Mouse (Mus musculus): ENCODE measurements around the gene Vmn1r231.

The Vmn1r231 gene

GRCm38 (mm10) chr17:20904991-20905390 is at the start of gene Vmn1r231:
Vmn1r231 (minus strand) TSS chr17:20905091.
- no peak for DNase-seq (ENCODE audit: low spot score in 2 of 2)

GRCm38 (mm10) chr17:20946636-20947035 is 41.7 kb upstream of the Vmn1r231 start:
- DNase-seq (ENCODE audit: low spot score in 2 of 2), result no peak

DNA sequence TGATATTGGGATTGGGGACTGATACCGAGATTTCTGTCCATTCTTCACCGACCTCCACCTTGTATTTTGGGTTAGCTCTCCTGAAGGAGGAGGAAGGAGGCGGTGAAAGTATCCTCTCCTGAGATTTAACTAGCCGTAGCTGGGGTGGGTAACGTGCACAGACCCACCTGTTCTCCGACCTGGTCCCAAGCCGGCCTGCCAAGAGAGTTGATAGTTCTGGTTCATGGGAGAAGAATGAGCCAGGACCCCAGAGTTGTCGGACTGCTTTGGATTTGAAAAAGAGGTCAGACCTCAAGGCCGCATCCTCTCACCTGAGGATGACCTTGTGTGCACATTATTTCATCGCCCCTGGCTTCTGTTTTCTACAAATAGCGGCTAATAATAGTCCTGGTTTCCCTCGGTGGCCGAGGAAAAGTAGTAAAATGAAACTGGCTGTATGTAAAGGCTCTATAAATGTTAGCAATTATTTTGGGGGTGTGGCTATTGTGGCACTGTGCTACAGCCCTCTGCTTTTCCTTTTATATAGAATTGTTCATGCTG is 41.2 kb upstream of the Vmn1r231 start:
- DNase-seq (ENCODE audit: low spot score in 2 of 2), result no peak

DNA sequence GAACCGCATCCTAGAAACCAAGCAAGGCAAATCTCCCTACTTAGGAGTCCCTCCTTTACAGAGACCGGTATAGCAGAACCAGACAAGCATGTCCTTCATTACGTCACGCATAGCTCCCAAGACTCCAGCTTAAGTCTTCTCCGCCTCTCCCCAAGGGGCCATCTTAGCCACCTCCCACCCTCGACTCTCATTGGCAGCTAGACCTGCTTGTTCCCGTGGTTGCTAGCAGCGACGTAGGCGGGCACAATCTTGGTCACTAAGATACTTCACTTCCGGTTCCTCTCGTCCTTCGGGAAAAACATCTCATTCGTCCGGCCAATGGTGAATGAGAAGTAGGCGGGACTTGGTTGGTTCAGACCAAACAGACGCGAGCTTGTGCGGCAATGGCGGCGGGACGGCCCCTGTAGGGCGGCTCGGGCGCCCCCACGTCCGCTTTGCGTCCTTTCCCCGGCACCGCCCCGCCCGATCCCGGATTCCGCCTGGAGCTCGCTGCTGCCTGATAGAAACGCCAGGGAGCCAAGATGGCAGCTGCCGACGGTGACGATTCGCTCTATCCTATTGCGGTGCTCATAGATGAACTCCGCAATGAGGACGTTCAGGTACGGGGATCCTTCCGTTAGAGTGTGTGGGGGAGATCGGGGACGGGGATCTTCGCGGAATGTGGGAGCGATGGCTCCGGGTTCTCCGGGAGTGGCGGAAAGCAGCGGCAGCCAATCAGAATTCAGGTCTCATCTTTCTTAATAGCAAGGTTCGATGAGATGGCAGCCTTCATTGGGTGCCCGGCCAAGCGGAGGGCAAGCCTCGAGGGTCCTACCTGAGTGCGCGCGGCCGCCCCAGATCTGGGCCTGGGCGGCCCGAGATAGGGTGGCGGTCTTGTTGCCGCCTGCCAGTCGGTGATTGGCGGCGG is 40.3 kb upstream of the Vmn1r231 start, which contains the start of gene Ppp2r1a:
Gene Ppp2r1a, plus strand, starts transcription at position 327 of the 907 bp plus-strand sequence.
- peak; percentile 99 for DNase-seq (ENCODE audit: low spot score in 2 of 2)

GRCm38 (mm10) chr17:20944226-20944625 is 39.3 kb upstream of the Vmn1r231 start:
- no peak for DNase-seq (ENCODE audit: low spot score in 2 of 2)

DNA sequence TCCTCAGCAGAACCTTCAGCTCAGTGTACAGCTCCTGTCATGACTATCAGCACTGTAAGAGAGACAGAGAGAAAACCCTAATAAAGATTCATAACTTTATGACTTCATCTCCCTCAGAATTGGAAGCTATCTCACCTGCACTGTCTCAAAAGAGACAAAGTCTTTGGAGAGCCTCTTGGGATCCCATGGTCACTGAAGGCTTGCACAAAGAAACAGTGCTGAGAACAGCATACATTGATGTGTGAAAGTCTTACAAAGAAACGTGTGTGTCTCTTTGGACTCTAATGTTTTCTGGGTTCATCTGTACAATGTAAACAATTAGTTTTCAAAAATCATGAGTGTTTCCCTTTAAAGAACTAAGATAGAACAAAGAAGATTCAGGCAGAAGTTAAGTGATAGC is 14.7 kb upstream of the Vmn1r231 start, which contains the start of gene Vmn1r232:
Gene Vmn1r232, minus strand, starts transcription at position 101 of the 400 bp plus-strand sequence.
- no peak for DNase-seq (ENCODE audit: low spot score in 2 of 2)

GRCm38 (mm10) chr17:20840144-20840543 is 64.7 kb downstream of the Vmn1r231 start, which contains the start of gene Vmn1r230:
Vmn1r230 (plus strand) TSS chr17:20840444.
- no peak for DNase-seq (ENCODE audit: low spot score in 2 of 2)

Measured in frontal cortex, postnatal 10 days (tissue).